Mouse (Mus musculus): Measurements from ENCODE around the gene Rgs3. TPM values are rescaled to one million over a fixed set of nuclear protein-coding genes. Genes with fewer than 3 reads are reported as not detected.

Gene Rgs3
- total RNA-seq, 2 experiments from 2014 or later: 6.5 to 11.3 TPM

DNA sequence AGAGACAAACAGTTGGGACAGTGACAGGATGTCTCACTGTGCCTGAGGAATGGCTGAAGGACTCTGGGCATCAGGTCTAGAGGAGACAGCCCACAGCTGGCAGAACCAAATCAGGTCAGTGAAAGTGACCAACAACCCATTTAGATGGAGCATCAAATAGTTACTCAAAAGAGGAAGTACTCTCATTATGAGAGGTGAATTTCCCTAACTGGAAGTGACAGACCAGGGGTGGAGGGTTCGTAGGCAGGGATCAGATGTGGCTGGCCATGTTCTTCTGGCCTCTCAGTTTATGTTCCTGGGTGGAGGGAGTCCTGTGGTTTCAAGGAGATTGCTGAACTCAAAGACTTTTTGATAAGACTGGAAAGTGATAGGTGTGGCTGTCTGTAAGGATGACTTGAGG is 40.9 kb downstream of the Rgs3 start:
- ATAC-seq (replicated peaks; ENCODE audit: poor library complexity, severe bottlenecking): peak; percentile 73

DNA sequence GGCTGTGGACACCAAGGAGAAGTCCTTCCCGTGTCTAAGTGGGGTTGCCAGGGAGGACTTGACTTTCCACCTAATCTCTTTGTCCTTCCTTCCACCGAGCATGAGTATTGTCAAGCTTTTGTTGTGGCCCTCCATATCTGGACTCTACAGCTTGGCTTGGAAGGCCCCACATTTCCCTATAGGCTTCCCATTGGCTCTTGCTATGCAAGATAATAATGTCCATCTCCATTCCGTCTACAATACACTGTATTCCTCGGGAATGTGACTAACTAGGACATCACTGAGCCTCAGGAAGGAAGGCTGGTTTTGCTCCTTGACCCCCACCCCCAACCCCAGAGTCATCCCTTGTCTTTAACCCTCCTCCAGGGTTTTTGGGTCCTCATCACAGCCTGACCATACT is 44.0 kb downstream of the Rgs3 start:
- ATAC-seq (replicated peaks; ENCODE audit: poor library complexity, severe bottlenecking): no peak

- ATAC-seq (replicated peaks; ENCODE audit: poor library complexity, severe bottlenecking): no peak
Measured at GRCm38 (mm10) chr4:62604094-62604493, 44.4 kb downstream of the Rgs3 start.

GRCm38 (mm10) chr4:62605856-62606541 is 46.4 kb downstream of the Rgs3 start:
- ATAC-seq (replicated peaks; ENCODE audit: poor library complexity, severe bottlenecking): no peak

GRCm38 (mm10) chr4:62606542-62606882 is 46.9 kb downstream of the Rgs3 start:
- no peak for ATAC-seq (replicated peaks; ENCODE audit: poor library complexity, severe bottlenecking)

DNA sequence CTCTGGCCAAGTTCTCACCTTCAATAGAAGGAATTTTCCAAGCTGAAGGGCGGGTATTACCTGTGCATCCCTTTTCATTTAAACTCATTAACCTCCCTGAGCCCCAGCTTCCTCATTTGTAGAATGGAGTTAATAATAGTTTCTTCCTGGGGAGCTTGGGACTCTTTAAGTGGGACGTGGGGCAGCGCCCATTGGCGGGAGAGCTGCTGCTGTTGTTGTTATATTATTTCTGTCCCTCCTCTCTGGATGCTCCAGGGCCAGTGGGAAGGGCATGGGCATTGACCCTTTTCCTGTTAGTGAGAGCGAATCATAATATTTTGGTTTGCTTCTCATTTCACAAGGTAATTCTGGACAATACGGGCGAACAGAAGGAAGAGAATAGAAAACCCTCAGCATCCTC is 47.3 kb downstream of the Rgs3 start:
- ATAC-seq (replicated peaks; ENCODE audit: poor library complexity, severe bottlenecking): no peak

DNA sequence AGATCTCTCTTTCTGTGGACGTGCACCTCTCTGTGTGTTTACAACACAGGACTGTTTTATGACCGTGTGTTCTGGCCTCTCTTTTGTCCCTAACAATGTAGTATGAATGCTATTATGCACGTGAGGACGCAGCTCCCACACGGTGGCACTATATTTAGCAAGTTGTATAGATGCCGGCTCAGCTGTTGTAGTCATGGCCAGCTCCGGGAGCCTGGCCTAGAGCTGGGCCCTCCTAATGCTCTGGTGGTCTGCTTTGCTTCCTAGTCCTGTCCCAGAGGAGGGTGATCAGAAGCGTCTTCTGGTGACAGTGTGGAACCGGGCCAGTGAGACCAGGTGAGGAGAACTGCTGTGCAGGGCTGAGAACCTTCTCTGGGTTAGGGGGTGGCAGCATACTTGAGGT is 47.7 kb downstream of the Rgs3 start:
- no peak for ATAC-seq (replicated peaks; ENCODE audit: poor library complexity, severe bottlenecking)

GRCm38 (mm10) chr4:62607805-62608204 is 48.2 kb downstream of the Rgs3 start:
- no peak for ATAC-seq (replicated peaks; ENCODE audit: poor library complexity, severe bottlenecking)

DNA sequence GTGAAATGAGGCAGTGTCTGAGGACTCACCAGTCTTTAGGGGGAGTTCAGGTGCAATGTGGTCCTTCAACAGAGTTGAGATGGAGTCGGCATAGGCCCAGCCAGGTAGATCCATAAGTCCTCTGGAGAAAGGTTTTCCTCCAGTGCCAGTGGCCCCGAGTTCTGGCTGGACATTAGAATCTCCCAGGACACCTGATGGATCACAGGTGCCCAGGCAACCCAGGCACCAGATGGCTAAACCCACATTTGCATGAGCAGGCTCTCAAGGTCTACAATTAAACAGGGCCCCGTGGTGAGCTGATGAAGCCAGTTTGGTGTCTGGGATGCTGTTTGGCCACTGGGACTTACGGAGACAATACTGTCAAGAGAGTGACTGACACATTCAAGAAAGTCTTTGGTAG is 49.7 kb downstream of the Rgs3 start:
- no peak for ATAC-seq (replicated peaks; ENCODE audit: poor library complexity, severe bottlenecking)

DNA sequence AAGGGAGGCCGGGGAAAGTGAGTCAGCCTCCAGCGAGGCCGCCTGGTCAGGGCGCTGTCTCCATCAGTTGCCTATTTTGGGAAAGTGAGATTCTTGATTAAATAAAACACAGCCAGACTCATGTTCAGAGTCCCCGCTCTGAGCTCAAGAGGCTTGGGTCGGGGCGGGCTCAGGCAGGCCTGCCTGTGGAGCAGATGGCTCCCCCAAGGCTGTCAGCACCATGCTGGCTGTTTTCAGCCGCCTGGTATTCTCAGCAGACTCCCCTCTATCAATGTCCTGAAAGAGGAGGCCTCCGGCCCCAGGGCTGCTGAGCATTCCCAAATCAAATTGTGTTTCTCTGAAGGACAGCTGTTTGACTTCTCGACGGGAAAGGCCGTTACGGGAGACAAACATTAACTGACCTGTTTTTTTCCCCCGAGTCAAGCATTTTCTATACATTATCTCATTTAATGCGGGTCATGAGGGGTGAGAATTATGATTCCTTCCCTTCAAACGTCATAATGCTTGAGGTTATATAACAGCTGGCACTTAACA is 50.6 kb downstream of the Rgs3 start:
- no peak for ATAC-seq (replicated peaks; ENCODE audit: poor library complexity, severe bottlenecking)

DNA sequence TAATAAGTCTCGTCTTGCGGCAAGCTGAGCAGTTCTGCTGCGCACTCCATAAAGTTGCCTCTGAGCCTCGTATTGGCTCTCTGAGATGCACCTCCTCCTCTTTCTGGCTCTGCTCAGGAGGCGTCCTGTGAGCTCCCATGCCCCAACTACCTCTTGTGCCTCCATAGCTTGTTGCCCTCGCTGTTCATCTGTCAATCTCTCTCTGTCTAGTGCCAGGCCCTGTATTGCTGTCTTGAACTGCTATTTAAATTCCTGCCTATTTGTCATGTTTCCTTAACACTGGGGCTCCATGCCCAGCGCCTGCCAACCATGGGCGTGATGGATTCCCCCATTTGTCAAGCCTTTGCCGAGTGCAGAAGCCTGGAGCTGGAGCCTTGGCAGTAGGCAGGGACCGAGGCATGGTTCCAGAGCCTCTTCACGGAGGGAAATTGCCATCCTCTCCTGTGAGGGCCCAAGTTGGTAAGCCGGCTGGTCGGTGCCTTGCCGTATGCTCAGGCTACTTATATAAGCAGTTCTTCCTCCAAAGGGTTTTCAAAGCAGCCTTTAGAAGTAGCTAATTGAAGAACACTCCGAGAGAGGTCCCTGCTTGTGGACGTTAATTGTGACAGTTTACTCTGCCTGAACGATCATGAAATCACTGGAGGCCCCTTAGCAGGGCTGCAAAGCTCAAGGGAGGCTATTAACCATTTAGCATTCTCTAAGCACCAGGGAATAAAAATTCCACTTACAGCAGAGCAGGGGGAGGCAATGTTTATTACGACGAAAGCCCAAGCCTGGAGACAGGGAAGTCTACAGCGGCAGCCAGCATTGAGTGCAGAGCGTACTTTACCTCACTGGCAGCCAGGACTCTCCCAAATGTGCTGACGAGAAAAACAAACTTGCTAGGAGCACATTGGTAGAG is 53.2 kb downstream of the Rgs3 start:
- ATAC-seq (replicated peaks; ENCODE audit: poor library complexity, severe bottlenecking): no peak

GRCm38 (mm10) chr4:62613646-62614365 is 54.2 kb downstream of the Rgs3 start:
- ATAC-seq (replicated peaks; ENCODE audit: poor library complexity, severe bottlenecking): no peak

GRCm38 (mm10) chr4:62617856-62618440 is 58.3 kb downstream of the Rgs3 start:
- no peak for ATAC-seq (replicated peaks; ENCODE audit: poor library complexity, severe bottlenecking)

- ATAC-seq (replicated peaks; ENCODE audit: poor library complexity, severe bottlenecking): peak; percentile 31; the same call in 1 of the 2 replicates
Measured at GRCm38 (mm10) chr4:62619232-62619964, 59.8 kb downstream of the Rgs3 start.

GRCm38 (mm10) chr4:62619965-62620244 is 60.3 kb downstream of the Rgs3 start:
- no peak for ATAC-seq (replicated peaks; ENCODE audit: poor library complexity, severe bottlenecking)

DNA sequence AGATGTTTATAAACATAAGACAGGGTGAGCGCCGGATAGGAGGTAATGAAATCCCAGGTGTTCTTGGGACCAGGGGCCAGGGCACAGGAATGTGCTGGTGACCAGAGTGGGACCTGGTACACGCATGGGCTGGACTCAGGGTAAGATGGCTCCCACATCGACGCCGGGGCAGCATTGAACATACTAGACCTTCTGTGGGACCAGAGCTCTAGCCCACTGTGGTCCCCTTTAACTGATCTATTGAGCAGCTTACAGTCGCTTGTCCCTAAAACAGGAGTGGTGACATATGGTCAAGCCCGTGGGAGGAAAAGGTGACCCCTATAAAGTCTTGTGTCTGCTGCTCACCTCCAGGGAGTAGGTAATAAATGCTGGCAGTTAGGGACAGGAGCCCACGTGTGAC is 61.5 kb downstream of the Rgs3 start:
- ATAC-seq (replicated peaks; ENCODE audit: poor library complexity, severe bottlenecking): no peak

DNA sequence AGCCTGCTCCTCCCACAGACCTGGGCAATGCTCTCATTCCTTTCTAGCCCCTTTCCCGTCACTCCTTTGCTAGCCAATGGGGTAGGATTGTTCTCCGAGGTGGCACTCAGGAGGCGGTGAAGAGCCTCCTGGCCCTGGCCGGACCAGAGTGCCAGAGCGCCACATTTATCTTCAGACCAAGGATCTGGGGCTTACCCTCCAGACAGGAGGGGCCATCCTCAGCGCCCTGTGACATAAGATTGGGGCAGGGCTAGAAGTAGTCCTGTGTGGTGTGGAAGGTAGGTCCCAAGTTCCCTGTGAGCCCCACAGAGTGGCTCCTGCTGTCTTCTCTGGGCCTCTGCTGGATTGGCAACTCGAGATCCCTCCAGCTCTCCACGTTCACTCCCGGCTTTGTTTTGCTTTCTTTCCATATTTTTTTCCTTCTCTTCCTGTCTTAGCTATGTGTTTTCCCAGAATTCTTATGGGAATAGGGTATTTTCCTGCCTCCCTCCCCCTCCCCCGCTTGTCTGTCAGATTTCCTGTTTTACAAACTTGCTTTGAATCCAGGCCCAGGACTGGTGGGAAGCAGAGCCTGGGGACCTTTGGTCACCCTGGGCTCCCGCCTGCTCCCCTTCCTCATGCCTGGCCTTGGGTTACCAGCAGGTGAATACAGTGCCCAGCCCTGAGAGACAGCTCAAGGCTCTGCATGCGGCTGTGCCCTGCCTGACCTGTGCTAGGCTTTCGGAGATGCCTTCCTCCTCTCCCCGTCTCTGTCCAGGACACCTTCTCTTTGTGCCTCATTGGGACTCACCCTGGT is 62.4 kb downstream of the Rgs3 start:
- ATAC-seq (replicated peaks; ENCODE audit: poor library complexity, severe bottlenecking): no peak

DNA sequence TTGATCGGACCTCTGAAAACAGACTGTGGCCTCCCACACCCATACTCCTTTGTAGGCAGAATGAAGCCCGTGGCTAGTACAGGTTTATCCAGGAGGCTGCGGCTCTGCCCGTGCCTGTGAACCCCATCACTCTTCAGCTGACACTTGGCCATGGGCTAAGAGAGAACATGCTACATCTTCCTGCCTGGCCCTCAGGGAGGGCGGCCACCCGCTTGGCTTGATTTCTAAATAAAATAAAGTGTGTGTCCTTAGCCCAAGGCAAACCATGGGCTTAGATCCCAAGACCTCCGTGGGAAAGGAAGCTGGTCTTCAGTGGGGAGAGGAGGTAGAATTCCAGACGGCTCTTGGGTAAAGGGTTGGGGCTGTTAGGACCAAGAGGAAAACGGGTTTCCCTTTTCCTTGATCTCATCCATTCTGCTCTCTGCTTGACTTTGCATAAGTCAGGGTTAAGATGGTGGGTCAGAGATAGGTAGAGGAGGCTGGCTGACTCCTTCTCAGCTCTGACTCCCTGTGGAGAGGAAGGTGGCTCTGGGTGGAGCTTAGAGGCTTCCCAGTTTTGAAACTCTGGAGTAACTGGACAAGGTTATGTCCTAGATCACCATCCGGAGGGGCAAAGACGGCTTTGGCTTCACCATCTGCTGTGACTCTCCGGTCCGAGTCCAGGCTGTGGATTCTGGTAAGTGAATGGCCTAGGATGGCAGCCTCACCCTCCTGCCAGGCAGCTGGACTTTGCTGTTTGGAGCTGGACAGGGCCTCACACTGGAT is 63.8 kb downstream of the Rgs3 start:
- no peak for ATAC-seq (replicated peaks; ENCODE audit: poor library complexity, severe bottlenecking)
